Mouse (Mus musculus) MEL (cell line): ENCODE measurements at regions not wholly inside any gene's neighbourhood (a gene's known extent, or its start where the extent isn't known, plus 50 kb on each side); places are given as distances from the start of the nearest gene placed in this dataset.

Source experiments
- CTCF ChIP-seq, 3 experiments: IDR thresholded peaks in 2 of 3; conservative IDR thresholded peaks in 1 of 3; 2 replicates each; pipeline ENCODE4 v1.5.1; 2011 to 2012; ENCODE audit warnings: low read length in 3 of 3, low read depth in 2 of 3, mild to moderate bottlenecking in 2 of 3, improper control_type of control experiment in 1 of 3, inconsistent platforms in 1 of 3, mixed read lengths in 1 of 3, moderate library complexity in 1 of 3; ENCODE audit not compliant: control insufficient read depth in 1 of 3, insufficient read depth in 1 of 3, poor library complexity in 1 of 3, severe bottlenecking in 1 of 3
- ELF1 ChIP-seq: IDR thresholded peaks from 2 replicates; pipeline ENCODE4 v1.6.1; 2014; ENCODE audit warnings: low read depth, mild to moderate bottlenecking, inconsistent platforms, low read length, improper control_type of control experiment, moderate library complexity
- EP300 ChIP-seq, 2 experiments: IDR thresholded peaks; 2 replicates each; pipeline ENCODE4 v1.6.1; 2011; ENCODE audit warnings: improper control_type of control experiment in 2 of 2, low read length in 2 of 2, low read depth in 1 of 2, mild to moderate bottlenecking in 1 of 2
- SIN3A ChIP-seq: IDR thresholded peaks from 2 replicates; pipeline ENCODE4 v1.6.1; 2012; ENCODE audit warnings: low read length, improper control_type of control experiment, inconsistent platforms
- ZKSCAN1 ChIP-seq: IDR thresholded peaks from 2 replicates; pipeline ENCODE4 v1.6.1; 2012; ENCODE audit warnings: low read depth, mild to moderate bottlenecking, inconsistent platforms, low read length, improper control_type of control experiment, moderate library complexity
- ZMIZ1 ChIP-seq: IDR thresholded peaks from 2 replicates; pipeline ENCODE4 v1.6.1; 2012; ENCODE audit warnings: low read depth, mild to moderate bottlenecking, inconsistent platforms, low read length, improper control_type of control experiment, moderate library complexity

- TF ChIP-seq SIN3A: no peak
- no peak for TF ChIP-seq ZKSCAN1
- TF ChIP-seq ELF1: no peak
- TF ChIP-seq CTCF (IDR thresholded peaks at IDR 0.05 in 2 of 3, conservative IDR thresholded peaks at IDR 0.05 in 1 of 3; ENCODE audit: control insufficient read depth in 1 of 3, insufficient read depth in 1 of 3, low read depth in 2 of 3, low read length in 3 of 3, poor library complexity in 1 of 3, severe bottlenecking in 1 of 3): no peak
- TF ChIP-seq ZMIZ1: no peak
- no peak for TF ChIP-seq EP300 (IDR thresholded peaks at IDR 0.05; ENCODE audit: low read depth in 1 of 2, low read length in 2 of 2)
Measured at GRCm38 (mm10) chr2:167782231-167782999, 92.8 kb upstream of the Tmem189 start.
